Mouse (Mus musculus) heart, postnatal 0 days (tissue): ENCODE results near the gene Sorcs2. TPM values are rescaled to one million over a fixed set of nuclear protein-coding genes. Genes with fewer than 3 reads are reported as not detected.

ENCODE experiments used
- ATAC-seq: fragments of 200-750 bp; cut with Nextera tagmentation; 2 replicates; pipeline ENCODE4 v1.8.0; 2017; ENCODE audit warnings: low read depth, moderate number of reproducible peaks, moderate library complexity; ENCODE audit not compliant: insufficient read depth
- DNase-seq: peaks from one replicate; pipeline ENCODE4 v3.0.0-alpha.2; 2016; ENCODE audit warnings: low spot score
- H3K27ac ChIP-seq: fragments of 300-500 bp; sonication (generic); 2 replicates; pipeline ENCODE4 v1.5.1; 2014; ENCODE audit warnings: low read depth, mild to moderate bottlenecking
- H3K27me3 ChIP-seq: fragments of 300-500 bp; sonication (generic); 2 replicates; pipeline ENCODE4 v1.6.1; 2014; ENCODE audit warnings: low read length, mixed read lengths; ENCODE audit not compliant: control insufficient read depth, insufficient read depth
- H3K36me3 ChIP-seq: fragments of 300-500 bp; sonication (generic); replicated peaks from 2 replicates; pipeline ENCODE4 v1.6.1; 2014; ENCODE audit warnings: low read length, mixed read lengths; ENCODE audit not compliant: control insufficient read depth, insufficient read depth
- H3K4me1 ChIP-seq: fragments of 300-500 bp; sonication (generic); 2 replicates; pipeline ENCODE4 v1.6.1; 2014; ENCODE audit warnings: antibody characterized with exemption; ENCODE audit not compliant: control insufficient read depth, insufficient read depth
- H3K4me2 ChIP-seq: fragments of 300-500 bp; sonication (generic); 2 replicates; pipeline ENCODE4 v1.6.1; 2014; ENCODE audit warnings: low read depth, mild to moderate bottlenecking, low read length, moderate library complexity
- H3K4me3 ChIP-seq: fragments of 300-500 bp; sonication (generic); 2 replicates; pipeline ENCODE4 v1.5.1; 2014; ENCODE audit warnings: low read depth, low read length
- H3K9ac ChIP-seq: fragments of 300-500 bp; sonication (generic); replicated peaks from 2 replicates; pipeline ENCODE4 v1.6.1; 2014; ENCODE audit warnings: low read depth, low read length, mixed read lengths
- H3K9me3 ChIP-seq: fragments of 300-500 bp; sonication (generic); replicated peaks from 2 replicates; pipeline ENCODE4 v1.6.1; 2016; ENCODE audit warnings: low read length; ENCODE audit not compliant: control insufficient read depth
- CTCF ChIP-seq: IDR thresholded peaks from 2 replicates; pipeline ENCODE4 v1.5.1; 2016; ENCODE audit warnings: antibody characterized with exemption, control low read depth, low read depth
- EP300 ChIP-seq: IDR thresholded peaks from 2 replicates; pipeline ENCODE4 v1.6.1; 2016; ENCODE audit warnings: antibody characterized with exemption, low read depth
- WGBS: fragments of 180-500 bp; shearing (Covaris S2); extraction: QIAGEN DNeasy Blood & Tissue Kit; methylation state at CpG from one replicate; pipeline ENCODE4 v1.1.7; 2014; 5-methylcytosine and 5-hydroxymethylcytosine counted together
- polyA plus RNA-seq: library from polyadenylated mRNA; unstranded; fragments of >200 nt; fragmentation: Nextera tagmentation; extraction: Ambion mirVana; gene quantifications from 2 replicates; pipeline ENCODE4 v1.2.1, GENCODE M21; 2015
- total RNA-seq: library from RNA; depleted of rRNA; stranded (reverse); fragments of >200 nt; gene quantifications from 2 replicates; pipeline ENCODE4 v1.2.3, GENCODE M21; 2014; ENCODE audit warnings: low replicate concordance

Sorcs2 gene
- total and polyA plus RNA-seq, 2 experiments from 2014 or later, result 3.7 to 32.6 TPM

DNA sequence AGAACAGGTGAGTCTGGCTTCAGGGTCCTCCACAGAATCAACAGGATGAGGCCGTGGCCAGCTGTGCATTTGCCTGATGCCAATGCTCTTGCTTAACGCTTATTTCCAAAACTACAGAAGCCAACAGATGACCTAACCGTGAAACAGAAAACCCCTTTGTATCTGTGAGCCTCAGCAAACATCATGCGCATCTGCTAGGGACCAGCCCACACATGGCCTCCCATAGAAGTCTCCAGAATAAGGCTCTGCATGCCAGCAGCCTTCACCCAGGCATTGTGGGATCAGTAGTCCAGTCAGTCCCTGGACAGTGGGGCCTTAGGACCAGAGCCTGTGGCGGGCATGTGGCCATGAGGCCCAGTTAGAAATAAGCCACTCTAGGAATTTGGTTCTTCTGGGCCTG lies 194.5 kb downstream of the Sorcs2 start:
- WGBS, result 84% methylated on average over 5 of the region's 5 CpGs
- ATAC-seq (no peak), DNase-seq (no peak)
- H3K27me3 ChIP-seq, result no peaks in the 10 kb centered on the region
- H3K4me2 ChIP-seq, result no peak overlapping the region
- H3K9ac ChIP-seq, result no peak overlapping the region
- H3K27ac ChIP-seq, result no peak overlapping the region
- no peaks in the 10 kb centered on the region for H3K36me3 ChIP-seq
- H3K9me3 ChIP-seq, result no peaks in the 10 kb centered on the region
- peaks cover 9% of the 10 kb centered on the region; the same call in 1 of the 2 replicates for H3K4me1 ChIP-seq
- TF ChIP-seq EP300, result no peak
- TF ChIP-seq CTCF, result no peak
- no peak overlapping the region for H3K4me3 ChIP-seq

DNA sequence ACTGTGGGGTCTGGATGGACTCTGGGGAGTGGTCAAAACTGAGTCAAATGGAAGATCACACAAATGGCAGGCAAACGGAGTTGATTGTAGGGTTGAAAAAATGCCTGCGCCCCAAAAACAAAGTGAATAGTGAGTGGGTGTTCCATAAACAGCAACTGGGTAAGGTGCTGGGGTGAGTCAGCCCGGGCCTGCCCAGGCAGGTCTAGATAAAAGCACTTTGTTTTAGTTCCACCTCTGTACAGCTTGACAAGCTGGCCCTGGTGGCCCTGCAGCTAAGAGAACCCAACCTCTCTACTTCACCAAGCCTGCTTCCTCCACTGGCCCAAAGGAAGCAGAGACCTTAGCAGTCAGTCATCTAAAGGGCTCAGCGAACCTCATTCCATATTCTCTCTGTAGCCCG lies 195.2 kb downstream of the Sorcs2 start:
- peaks cover 9% of the 10 kb centered on the region; the same call in 1 of the 2 replicates for H3K4me1 ChIP-seq
- no peak for ATAC-seq
- TF ChIP-seq CTCF, result no peak

DNA sequence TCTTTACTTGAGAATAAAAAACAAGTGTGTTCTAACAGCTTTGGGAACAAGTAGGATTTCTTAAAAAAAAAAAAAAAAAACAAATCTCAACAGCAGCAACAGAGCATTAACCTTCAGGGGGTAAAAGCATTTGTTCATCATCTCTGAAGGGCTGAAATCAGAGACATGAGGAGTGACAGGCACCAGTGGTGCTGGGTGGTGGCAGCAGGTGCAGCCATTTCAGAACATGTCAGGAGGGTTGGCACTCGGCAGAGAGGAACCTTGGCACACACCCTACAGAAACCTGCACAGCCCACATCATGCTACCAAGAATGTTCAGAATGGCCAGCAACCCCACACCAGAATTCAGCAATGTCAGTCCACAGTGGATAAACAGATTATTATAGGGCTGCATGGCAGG lies 198.4 kb downstream of the Sorcs2 start:
- Histone ChIP-seq H3K27ac (no peak overlapping the region), H3K9ac (no peak overlapping the region), H3K27me3 (no peaks in the 10 kb centered on the region), H3K4me2 (no peak overlapping the region), H3K4me1 (peaks cover 15% of the 10 kb centered on the region), H3K4me3 (no peak overlapping the region), H3K9me3 (no peaks in the 10 kb centered on the region), H3K36me3 (no peaks in the 10 kb centered on the region)
- ATAC-seq (no peak), DNase-seq (no peak)
- TF ChIP-seq EP300 (no peak), CTCF (no peak)
- WGBS, result 52% methylated on average over 1 of the region's 1 CpGs

More for the DNA sequence above, 195.2 kb downstream of the Sorcs2 start:
- Histone ChIP-seq H3K36me3 (no peaks in the 10 kb centered on the region), H3K4me3 (no peak overlapping the region), H3K9ac (no peak overlapping the region), H3K9me3 (no peaks in the 10 kb centered on the region), H3K4me2 (no peak overlapping the region), H3K27ac (no peak overlapping the region), H3K27me3 (no peaks in the 10 kb centered on the region)
- DNase-seq, result no peak
- WGBS, result 65% methylated on average over 5 of the region's 5 CpGs

DNA sequence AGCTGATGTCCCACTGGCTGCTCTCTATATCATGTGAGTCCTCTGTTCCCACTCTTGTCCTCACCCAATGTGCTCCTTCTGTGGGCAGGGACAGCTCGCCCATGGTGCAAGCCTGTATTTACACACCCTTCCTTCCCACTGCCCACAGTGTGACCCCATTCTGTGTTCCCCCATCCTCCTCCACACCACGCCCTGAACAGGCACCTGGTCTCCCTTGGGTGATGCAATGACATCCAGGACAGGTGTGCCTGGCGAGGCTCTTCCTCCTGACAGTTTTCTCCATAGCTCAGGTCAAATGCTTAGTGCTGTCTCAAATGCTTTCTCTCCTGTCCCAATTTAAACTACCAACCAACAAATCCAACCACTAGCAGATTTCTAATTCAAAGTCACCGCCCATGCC lies 202.5 kb downstream of the Sorcs2 start:
- TF ChIP-seq EP300 (no peak), CTCF (no peak)
- DNase-seq, result no peak
- H3K27ac ChIP-seq, result no peak overlapping the region
- H3K36me3 ChIP-seq, result no peaks in the 10 kb centered on the region
- peaks cover 10% of the 10 kb centered on the region for H3K4me1 ChIP-seq
- no peaks in the 10 kb centered on the region for H3K27me3 ChIP-seq
- 87% methylated on average over 4 of the region's 4 CpGs for WGBS
- no peak overlapping the region for H3K4me3 ChIP-seq
- H3K9me3 ChIP-seq, result no peaks in the 10 kb centered on the region
- no peak overlapping the region for H3K9ac ChIP-seq
- H3K4me2 ChIP-seq, result no peak overlapping the region
- no peak for ATAC-seq

DNA sequence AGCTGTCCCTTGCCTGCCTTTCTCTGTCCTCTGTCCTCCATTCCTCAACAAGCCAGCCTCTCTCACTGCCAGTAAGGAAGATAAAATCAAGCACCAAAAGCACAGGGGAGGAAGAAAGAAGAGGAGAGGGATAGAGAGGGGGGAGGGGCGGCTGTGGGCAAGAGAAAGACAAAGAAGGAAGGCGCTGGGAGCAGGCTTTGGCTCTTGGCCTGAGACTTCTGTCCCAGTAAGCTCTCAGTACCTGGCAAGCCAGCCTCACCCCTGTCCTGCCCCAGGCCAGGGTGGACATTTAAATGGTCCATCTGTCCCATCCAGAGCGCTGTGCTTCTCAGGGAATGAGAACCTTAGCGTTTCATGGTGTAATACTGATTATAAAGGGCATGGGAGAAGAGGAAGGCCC lies 203.3 kb downstream of the Sorcs2 start:
- Histone ChIP-seq H3K4me3 (no peak overlapping the region), H3K27me3 (no peaks in the 10 kb centered on the region), H3K36me3 (no peaks in the 10 kb centered on the region), H3K27ac (no peak overlapping the region), H3K4me2 (no peak overlapping the region), H3K9me3 (no peaks in the 10 kb centered on the region), H3K9ac (no peak overlapping the region), H3K4me1 (peaks cover 10% of the 10 kb centered on the region)
- no peak for TF ChIP-seq CTCF
- TF ChIP-seq EP300, result no peak
- no peak for ATAC-seq
- 67% methylated on average over 4 of the region's 4 CpGs for whole genome bisulfite sequencing
- no peak for DNase-seq

DNA sequence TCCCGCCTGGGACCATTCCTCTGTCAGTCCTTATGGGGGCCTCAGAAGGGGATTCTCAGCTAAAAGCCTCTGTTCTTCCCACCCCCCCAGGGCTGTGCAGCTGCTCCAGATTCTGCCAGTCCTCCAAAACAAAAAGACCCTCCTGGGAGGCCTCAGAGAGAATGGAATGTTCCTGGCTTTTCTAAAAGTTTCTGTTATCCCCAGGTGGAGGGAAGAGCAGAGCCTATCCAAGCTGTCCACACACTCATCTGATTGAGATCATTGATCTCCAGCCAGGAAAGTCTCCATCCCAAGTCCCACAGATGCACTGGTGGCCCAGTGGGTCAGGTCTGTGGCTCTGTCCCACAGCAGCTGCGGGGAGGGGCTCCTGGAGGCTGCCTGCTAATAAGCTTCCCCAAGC lies 205.3 kb downstream of the Sorcs2 start:
- 83% methylated on average over 2 of the region's 2 CpGs for WGBS
- no peak for DNase-seq
- no peak for ATAC-seq
- no peaks in the 10 kb centered on the region for H3K36me3 ChIP-seq
- no peak overlapping the region for H3K9ac ChIP-seq
- no peak for TF ChIP-seq EP300
- no peak for TF ChIP-seq CTCF
- H3K27me3 ChIP-seq, result no peaks in the 10 kb centered on the region
- H3K4me3 ChIP-seq, result no peak overlapping the region
- H3K9me3 ChIP-seq, result no peaks in the 10 kb centered on the region
- no peak overlapping the region for H3K4me2 ChIP-seq
- peaks cover 10% of the 10 kb centered on the region for H3K4me1 ChIP-seq
- no peak overlapping the region for H3K27ac ChIP-seq
